Mouse (Mus musculus) myocyte (in vitro differentiated cells): ENCODE results near the gene Myo16.

Experiments
- E2F4 ChIP-seq: IDR thresholded peaks from one replicate; pipeline ENCODE4 v1.6.1; 2011; ENCODE audit warnings: mild to moderate bottlenecking, control low read depth, moderate library complexity; ENCODE audit not compliant: insufficient read depth
- MYOG ChIP-seq, 3 experiments: IDR thresholded peaks; one replicate each; pipeline ENCODE4 v1.6.1; 2011; ENCODE audit warnings: control low read depth in 2 of 3, low read depth in 2 of 3, mild to moderate bottlenecking in 2 of 3; ENCODE audit not compliant: insufficient read length in 2 of 3, control insufficient read depth in 1 of 3, insufficient read depth in 1 of 3
- POLR2A ChIP-seq: IDR thresholded peaks from one replicate; pipeline ENCODE4 v1.6.1; 2011; ENCODE audit warnings: low read depth, mild to moderate bottlenecking, control low read depth, moderate library complexity; ENCODE audit not compliant: insufficient read length

GRCm38 (mm10) chr8:10501750-10502149, 348.0 kb downstream of the Myo16 start:
- TF ChIP-seq POLR2A (no peak), MYOG (IDR thresholded peaks at IDR 0.05; ENCODE audit: control insufficient read depth in 1 of 3, insufficient read depth in 1 of 3, insufficient read length in 2 of 3, low read depth in 2 of 3) (no peak), E2F4 (no peak)
